Mouse (Mus musculus) left cerebral cortex, postnatal 14 days (tissue): ENCODE results near the gene Adarb1. TPM values are rescaled to one million over a fixed set of nuclear protein-coding genes. Genes with fewer than 3 reads are reported as not detected.
"Not testable (repeated sequence)": the region's sequence is repeated elsewhere in the genome, so short reads cannot be mapped to it uniquely, and the experiment has no call there.

Source experiments
- DNase-seq, 2 experiments: peaks; one replicate each; pipeline ENCODE4 v3.0.0; 2021 to 2022; ENCODE audit warnings: low spot score in 2 of 2, mixed read lengths in 1 of 2
- intact Hi-C: fragments of 180-260 bp; cut with DNase I; formaldehyde crosslinking; loops from one replicate; pipeline ENCODE4 v1.15.1; 2025
- total RNA-seq, 2 experiments: library from RNA; stranded (reverse); gene quantifications; 2 replicates each; pipeline ENCODE4 v1.2.3; 2021

Adarb1 gene
- total RNA-seq, 2 experiments from 2014 or later, result 118 to 121 TPM

DNA sequence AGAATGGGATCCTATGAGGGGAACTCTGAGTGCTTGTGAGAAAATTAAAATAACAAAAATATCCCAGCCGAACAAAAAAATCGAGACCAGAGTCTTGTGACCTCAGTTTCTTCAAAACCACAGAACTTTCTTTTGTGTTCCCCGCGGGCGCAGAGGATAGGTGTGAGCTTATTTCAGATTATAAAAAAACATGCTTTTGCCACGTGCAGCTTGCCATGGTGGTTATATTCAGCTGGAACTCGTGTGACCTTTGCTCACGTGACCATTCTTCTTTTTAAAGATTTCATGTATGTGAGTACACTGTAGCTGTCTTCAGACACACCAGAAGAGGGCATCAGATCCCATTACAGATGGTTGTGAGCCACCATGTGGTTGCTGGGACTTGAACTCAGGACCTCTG, 128.5 kb downstream of the Adarb1 start:
- intact Hi-C loops, result no loop called here
- DNase-seq, result no peak

DNA sequence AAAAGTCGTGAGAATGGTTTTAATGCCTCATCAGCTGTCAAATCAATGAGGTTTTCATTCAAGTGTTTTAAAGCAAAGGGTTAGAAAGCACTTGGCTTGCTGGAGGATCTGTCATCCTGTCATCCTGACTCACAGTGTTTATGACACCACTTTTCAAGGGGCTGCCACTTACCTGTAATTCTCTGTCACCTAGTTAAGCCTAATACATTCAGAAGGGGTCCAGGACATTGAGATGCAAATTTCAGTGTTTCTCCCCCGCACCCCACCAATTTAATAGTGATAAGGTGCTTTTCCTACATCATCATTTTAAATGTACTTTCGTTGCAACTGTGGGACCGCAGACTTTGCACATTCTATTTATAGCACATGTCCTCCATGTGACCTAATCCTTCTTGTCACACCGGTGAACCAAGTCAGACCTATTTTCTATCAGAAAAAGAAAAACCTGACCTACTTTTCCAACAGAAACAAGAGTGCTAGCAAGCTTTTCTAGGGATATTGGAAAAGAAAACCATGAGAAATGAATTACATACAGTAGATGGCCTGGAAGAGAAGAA, 129.4 kb downstream of the Adarb1 start:
- intact Hi-C loops, result no loop called here
- peak in 1 of 2 experiments; percentile 2 for DNase-seq

DNA sequence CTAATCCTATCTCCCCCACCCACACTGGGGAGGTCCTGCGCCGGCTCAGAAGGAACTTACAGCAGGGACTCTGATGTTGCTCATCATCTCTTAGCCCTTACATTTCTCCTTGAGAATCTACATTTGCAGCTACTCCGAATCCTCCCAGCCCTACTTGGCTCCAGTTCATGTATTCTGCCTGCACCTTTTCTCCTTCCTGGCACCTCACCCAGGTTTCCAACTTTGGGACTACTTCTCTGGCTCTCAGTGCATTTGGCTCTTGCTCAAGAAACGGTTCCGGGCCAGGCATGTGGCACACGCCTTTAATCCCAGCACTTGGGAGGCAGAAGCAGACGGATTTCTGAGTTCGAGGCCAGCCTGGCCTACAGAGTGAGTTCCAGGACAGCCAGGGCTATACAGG, 130.4 kb downstream of the Adarb1 start:
- intact Hi-C loops, result no loop called here
- no peak for DNase-seq

DNA sequence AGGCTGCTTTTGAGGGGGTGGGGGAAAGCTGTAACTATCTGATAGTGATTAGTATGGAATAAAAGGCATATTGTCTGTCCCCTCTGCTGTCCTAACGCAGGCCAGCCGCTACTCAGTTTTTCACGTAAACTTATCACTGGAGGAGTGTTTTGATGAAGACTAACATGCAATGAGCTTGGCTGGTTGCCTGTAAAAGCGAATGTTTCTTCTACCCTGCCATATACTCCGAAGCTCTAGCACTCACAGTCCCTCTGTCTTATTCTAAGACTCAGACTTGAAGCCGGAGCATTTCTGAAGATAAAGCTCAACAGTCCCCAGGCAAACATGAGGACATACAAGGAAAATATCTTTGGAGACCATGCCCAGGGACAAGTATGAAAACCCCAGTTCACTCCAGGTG, 133.2 kb downstream of the Adarb1 start:
- intact Hi-C loops, result no loop called here
- no peak for DNase-seq

DNA sequence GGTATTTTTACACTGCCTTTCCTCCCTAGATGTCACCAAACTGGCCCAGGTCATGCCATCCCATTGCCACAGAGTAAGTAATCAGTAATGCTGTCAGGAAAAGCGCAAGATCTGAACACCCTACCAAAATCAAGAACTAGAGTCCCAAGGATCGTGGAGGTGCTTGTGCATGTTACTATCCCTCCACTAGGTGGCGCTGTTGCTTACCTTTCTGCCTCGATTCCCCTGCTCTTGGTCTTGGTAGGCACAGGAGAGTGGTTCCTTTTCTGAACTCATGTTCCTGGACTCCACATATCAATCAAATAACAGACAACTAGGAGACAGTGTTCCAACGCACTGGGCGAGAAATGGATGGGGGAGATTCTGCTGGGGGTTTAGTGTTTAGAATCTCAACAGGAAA, 135.2 kb downstream of the Adarb1 start:
- intact Hi-C loops, result loop anchor here (1.0 to 2.0 kb wide), 2 partner anchors 70 to 226 kb away; no protein-coding TSS in a partner anchor
- DNase-seq, result peak; percentile 65 to 87

DNA sequence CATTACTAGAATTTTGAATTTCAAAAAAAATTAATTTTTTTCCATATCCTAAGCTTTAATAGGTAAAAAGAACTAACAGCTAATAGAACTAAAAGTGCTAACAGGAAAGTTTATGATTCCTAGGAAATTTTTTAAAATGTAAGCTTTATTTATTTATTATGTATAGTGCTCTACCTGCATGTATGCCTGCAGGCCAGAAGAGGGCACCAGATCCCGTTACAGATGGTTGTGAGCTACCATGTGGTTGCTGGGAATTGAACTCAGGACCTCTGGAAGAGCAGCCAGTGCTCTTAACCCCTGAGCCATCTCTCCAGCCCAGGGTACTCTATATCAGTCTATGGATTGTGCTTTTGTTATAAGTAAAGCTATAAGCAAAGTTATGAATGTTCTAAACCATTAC, 136.0 kb downstream of the Adarb1 start:
- intact Hi-C loops, result loop anchor here (1.0 to 2.0 kb wide), 2 partner anchors 71 to 227 kb away; no protein-coding TSS in a partner anchor
- not testable (repeated sequence) for DNase-seq

DNA sequence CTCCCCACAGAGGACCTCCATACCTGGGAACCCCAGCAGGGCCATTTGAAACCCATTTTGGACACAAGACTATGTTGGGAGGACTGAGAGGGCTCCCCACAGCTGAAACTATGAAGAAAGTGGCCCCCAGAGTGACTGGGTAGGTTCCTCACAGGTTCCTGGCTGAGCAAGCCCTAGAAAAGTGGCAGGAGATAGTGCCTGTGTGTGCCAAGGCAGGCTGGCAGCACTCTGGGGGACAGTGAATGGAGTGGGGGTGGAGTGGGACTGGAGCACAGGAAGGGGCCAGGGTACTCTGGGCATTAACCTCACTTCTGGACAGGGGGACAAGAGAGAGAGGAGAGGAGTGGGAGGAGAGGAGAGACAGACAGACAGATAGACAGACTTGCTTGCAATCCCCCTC, 144.3 kb downstream of the Adarb1 start:
- DNase-seq, result no peak
- intact Hi-C loops, result no loop called here

DNA sequence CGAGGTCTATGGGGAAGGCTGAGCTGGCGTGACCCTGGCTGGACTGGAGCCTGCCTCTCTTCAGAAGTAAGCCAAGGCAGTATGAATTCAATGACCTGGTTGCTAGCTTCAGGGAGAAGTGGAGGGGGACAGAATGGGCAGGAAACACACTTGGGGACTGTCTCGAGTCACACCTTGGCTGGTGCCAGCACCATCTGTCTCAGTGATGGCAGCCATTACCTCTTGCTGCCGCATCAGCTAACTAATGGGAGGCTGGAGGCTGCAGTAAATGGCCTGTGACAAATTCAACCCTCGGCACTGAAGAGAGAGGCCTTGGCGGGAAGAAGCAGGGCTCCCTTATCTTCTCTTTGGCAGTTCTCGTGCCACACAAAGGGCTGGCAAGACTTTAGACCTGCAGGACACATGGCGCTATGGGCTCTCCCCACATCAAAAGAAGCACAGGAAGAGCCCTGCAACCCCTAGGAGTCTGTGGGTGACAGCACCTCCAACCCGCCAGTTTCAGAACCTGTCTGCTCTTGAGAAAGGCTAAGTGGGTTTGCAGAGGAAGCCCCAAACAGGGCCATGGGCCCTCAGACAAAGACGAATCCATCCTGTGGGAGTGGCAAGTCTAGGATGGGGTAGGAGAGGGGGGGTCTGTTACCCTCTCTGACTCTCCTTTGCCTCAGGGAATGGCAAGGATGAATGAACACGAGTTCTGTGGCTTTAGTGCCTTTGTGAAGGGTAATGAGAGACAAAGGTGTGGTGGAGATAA, 144.9 kb downstream of the Adarb1 start:
- DNase-seq, result no peak
- intact Hi-C loops, result no loop called here

DNA sequence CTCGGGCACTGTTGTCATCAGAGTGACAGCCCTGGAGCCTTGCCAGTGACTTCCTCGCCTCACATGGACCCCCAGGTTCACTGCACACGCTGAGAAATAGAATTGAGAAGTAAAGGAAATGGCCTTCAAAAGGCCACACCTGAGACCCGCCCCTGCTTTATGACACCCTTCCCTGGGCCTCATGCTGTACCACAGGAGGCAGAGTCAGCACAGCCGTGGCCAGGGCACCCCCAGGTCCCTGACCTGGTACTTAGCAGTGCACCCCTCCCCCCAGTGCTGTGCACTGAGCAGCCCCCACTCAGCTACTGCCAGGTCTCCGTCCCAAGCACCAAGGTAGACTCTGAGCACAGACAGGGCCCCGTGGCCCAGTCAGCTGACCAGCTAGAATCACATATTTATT, 148.9 kb downstream of the Adarb1 start:
- no peak for DNase-seq
- intact Hi-C loops, result no loop called here

DNA sequence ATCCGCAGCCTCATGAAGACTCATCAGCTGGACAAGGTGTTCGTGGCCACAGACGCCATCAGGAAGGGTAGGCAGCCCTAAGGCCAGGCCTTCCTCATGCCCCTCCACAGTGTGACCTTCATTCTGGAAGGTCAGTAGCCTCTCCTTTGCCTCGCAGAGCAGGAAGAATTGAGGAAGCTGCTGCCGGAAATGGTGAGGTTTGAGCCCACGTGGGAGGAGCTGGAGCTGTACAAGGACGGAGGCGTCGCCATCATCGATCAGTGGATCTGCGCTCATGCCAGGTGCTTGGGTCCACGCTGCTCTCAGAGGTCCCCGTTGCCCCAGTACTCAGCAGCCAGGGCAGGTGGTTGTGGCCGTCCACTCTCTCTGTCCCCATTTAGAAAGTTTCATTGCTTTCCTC, 151.0 kb downstream of the Adarb1 start:
- DNase-seq, result no peak
- intact Hi-C loops, result no loop called here

DNA sequence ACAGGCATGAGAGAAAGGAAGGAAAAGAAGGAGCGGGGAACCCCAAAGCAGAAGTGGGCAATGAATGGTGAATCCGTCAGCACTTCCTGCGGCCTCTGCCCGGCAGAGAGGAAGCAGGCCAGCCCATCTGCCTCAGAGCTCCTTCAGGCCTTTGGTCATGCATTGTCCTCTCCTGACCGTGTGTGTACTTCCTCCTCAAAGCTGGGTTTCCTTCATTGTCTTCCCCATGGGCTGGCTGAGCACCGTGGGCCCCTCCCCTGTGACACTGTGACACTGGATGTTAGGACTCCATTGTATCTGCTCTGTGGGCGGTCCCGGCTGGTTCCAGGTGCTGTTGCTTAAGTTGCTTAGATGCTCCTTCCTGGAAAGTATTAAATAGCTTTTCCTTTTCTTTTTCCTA, 151.8 kb downstream of the Adarb1 start:
- intact Hi-C loops, result no loop called here
- DNase-seq, result no peak

DNA sequence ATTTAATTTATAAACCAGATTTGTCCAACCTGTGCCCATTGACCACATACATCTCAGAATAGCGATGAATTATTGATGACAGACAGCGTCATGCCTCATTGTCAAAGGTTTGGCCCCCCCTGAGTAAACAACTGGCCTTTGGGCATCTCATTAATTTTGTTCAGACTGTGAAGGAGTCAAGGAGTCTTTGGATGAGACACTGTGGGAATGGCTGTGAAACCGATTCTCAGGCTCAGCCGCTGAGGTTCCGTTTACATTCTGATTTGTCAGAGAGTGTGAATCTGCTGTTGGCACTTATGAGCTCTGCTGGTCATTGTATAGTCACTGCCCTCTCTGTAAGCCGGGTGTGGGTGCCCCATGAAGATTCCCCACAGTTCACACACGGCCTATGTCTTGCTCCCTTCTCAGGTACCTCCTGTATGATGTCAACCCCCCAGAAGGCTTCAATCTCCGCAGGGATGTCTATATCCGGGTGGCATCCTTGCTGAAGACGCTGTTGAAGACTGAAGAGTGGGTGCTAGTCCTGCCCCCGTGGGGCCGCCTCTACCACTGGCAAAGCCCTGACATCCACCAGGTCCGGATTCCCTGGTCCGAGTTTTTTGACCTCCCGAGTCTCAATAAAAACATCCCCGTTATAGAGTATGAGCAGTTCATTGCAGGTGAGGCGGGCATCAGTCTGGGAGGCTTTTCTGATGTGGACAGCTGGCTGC, 157.7 kb downstream of the Adarb1 start:
- intact Hi-C loops, result no loop called here
- no peak for DNase-seq

DNA sequence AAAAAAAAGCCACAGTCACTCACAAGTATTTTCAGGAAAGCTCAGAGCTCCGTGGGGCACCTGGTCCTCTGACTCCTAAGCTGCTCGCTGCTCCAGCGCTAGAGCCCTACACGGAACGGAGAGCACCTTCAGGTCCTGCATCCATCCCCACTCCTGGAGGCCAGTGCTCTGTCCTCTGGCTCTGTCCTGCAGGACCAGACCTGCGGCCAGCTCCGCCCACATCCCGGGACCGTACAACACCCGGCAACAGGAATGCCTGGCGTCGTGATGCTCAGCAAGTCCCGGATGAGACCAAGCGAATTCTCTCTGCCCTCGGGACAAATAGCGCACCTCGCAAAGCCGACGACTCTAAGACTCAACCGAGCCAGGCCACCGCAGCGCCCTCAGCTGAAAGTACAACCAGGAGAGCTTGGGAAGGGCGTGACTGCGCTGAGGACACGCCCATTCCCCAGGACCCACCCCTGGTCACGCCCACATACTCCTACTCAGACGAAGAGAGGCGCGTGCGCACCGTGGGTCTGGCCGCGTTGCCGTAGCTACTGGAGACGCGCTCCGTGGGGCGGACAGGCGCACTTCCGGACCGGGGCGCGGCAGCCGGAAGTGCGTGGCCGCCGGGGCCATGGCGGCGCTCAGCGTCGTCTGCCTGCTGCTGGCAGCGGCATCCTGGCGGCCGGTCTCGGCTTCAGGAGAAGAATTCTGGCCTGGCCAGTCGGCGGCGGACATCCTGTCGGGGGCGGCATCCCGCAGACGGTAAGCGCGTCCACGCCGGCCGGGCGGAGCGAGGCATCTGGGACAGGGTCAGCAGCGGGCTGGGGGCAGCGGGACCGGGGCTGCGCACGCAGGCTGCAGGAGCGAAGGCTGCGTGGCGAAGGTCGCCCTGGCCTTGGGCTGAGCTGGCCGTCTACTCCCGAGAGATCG, 159.1 kb downstream of the Adarb1 start, which contains the start of gene Pofut2:
TSS of gene Pofut2 (plus strand) at position 515 of the 918 bp plus-strand sequence.
- intact Hi-C loops, result loop anchor here (10.0 kb wide), 1 partner anchor 424 kb away; no protein-coding TSS in a partner anchor
- DNase-seq, result peak; percentile 95 to 96

DNA sequence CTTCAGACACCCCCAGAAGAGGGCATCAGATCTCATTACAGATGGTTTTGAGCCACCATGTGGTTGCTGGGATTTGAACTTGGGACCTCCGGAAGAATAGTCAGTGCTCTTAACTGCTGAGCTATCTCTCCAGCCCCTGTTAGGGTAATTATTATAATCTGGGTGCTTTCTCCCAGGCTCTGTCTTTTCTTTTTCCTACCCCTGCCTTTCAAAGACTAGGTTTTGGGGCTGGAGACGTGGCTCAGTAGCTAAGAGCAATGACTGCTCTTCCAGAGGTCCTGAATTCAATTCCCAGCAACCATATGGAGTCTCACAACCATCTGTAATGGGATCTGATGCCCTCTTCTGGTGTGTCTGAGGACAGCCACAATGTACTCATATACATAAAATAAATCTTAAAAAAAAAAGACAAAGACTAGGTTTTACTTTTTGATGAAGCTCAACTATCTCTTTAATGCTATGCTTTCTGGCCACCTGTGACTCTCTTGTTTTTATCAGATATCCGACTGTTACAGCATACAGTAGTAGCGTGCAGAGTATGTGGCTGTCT, 160.0 kb downstream of the Adarb1 start:
- DNase-seq, result peak in 1 of 2 experiments; percentile 1
- intact Hi-C loops, result loop anchor here (10.0 kb wide), 1 partner anchor 423 kb away; no protein-coding TSS in a partner anchor

DNA sequence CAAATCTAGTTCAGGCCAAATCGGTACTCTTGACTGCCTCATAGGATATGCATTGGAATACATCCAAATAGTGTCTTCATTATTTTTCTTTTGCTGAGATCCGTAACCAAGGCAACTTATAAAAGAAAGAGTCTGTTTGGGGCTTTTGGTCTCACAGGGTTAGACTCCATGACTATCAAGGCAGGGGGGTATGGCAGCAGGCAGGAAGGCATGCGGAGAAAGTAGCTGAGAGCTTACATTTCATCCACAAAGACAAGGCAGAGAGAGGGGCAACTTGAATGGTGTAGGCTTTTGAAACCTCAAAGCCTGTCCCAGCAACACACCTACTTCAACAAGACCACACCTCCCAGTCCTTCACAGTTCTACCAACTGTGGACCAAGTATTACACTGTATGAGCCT, 162.4 kb downstream of the Adarb1 start:
- DNase-seq, result no peak
- intact Hi-C loops, result loop anchor here (10.0 kb wide), 1 partner anchor 421 kb away; no protein-coding TSS in a partner anchor

DNA sequence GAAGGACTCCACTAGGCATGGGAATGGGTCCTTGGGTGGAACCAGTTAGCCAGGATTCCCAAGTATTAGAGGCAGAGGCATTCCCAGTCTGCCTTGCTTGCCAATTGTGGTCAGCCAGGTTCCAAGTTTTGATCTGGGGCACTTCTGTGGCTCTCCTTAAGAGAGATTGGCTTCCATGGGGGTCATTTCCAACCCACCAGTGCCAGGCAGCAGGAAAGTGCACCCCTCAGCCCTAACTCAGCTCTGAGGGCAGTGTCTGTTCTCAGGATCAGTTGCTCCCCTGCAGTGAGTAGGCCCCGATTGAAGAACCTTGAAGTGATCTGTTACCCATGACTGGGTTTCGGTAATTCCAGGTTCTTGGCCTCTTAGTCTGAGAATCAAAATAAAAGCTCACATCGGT, 162.8 kb downstream of the Adarb1 start:
- intact Hi-C loops, result loop anchor here (10.0 kb wide), 1 partner anchor 420 kb away; no protein-coding TSS in a partner anchor
- no peak for DNase-seq

DNA sequence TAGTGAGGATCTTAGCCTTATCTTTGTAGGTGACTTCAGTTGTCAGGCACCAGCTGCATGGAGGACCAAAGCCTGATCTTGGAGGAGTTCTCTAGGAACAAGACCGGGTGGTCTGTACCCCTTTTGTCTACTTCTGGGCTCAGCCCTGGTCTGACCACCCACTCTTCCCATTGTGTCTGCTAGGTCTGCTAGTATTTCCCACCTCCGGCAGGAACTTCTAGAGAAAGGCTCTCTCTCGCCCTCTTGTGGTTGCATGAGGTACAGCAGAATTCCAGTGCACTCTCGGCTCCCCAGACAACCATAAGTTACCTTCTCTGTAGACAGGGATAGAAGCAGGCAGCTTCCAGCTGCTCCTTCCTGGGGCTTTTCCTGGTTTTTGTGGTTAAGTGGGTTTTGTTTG, 165.3 kb downstream of the Adarb1 start:
- intact Hi-C loops, result loop anchor here (1.0 to 10.0 kb wide), 3 partner anchors 122 to 418 kb away; no protein-coding TSS in a partner anchor
- DNase-seq, result peak; percentile 81 to 87

DNA sequence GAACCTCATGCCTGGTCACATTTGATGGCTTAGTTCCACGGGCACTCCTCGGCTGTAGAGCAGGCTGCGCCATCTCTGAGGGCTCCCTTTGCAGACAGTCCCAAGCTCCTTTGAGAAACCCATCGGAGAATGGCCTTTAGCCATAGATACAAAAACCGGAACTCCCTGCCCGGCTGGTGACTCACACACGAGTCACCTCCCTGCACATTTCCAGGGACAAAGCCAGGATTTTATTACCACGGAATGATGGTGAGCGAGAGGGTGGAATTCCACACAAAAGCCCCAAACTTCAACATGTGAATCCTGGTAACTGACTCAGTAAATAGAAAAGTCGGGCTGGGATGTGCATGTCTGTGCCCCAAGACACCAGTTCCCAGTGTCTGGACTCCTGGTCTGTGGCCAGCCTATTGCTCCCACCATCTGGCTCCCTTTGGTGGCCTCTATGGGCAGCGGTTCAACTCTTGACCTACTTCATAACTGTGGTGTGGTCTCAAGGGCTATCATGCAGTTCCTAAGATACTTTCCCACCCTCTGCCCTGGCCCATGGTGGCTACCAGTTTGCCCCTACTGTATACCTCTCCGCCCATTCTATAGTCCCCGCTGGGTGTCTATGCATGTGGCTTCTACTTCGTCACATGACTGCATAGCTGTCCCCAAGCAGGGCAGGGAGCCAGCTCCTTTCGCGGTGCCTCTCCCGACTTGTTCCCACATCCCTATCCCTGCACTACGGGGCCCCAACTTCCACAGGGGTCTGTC, 166.1 kb downstream of the Adarb1 start:
- intact Hi-C loops, result loop anchor here (2.0 to 10.0 kb wide), 2 partner anchors 169 to 417 kb away; no protein-coding TSS in a partner anchor
- no peak for DNase-seq
